Mouse (Mus musculus): Measurements from ENCODE around the gene Cse1l.

- TF ChIP-seq CTCF (conservative IDR thresholded peaks at IDR 0.05; ENCODE audit: insufficient read depth, insufficient read length, low read depth, low read length) (no peak), POLR2A (IDR thresholded peaks at IDR 0.05; ENCODE audit: low read depth, low read length) (no peak)
Measured at GRCm38 (mm10) chr2:166976356-166976755, 70.5 kb downstream of the Cse1l start.
